In the genomic region with DNA sequence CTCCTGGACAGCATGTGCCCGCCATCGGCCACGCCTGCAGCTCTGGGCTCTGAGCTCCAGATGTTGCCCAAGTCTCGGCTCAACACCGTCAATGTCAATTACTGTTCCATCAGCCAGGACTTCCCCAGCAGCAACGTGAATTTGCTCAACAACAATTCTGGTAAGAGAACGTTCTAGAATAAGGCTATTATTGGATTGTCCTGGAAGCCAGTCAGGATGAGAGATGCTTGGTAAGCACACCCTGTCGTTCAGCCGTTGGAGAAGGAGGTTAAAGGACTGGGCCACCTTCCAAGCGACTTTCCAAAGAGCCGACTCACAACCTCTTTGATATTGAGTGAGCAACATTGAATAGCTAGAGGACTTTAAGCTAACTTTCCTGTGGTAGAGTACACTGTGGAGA, we compare ENCODE assay signal across 27 mouse cellular contexts. TPM values are rescaled to one million over a fixed set of nuclear protein-coding genes. Genes with fewer than 3 reads are reported as not detected.
DNase-seq lines count a peak whose midpoint lies in the region; ATAC-seq and TF ChIP-seq lines count a peak whose summit lies in the region.
"Had no signal": no experiment of that assay in that cellular context is flagged by ENCODE, and none has a peak within 500 bp of the region (broad histone marks: within the 10 kb centered on the region; RNA-seq: fewer than 3 reads in every experiment).

No protein-coding gene starts in this region.

- H3K9ac ChIP-seq in forebrain, embryonic 11.5 days (ENCODE audit: low read length): no peak overlapping the region
- no peak overlapping the region for H3K9ac ChIP-seq in forebrain, embryonic 12.5 days
- no peak overlapping the region for H3K9ac ChIP-seq in CH12.LX (ENCODE audit: insufficient read depth, low read depth)
- H3K9ac ChIP-seq in hindbrain, postnatal 0 days (replicated peaks; ENCODE audit: low read length): no peak overlapping the region
- H3K9ac ChIP-seq: embryonic facial prominence, embryonic 13.5 days; hindbrain, embryonic 13.5 days; midbrain, embryonic 15.5 days; neural tube, embryonic 13.5 days had no signal

- no peak for TF ChIP-seq POLR2A in CH12.LX (IDR thresholded peaks at IDR 0.05; ENCODE audit: low read depth, low read length)

- H3K36me3 ChIP-seq in forebrain, embryonic 11.5 days (ENCODE audit: control insufficient read depth, insufficient read depth, low read length): no peaks in the 10 kb centered on the region; the same call in 1 of the 2 replicates
- H3K36me3 ChIP-seq in forebrain, embryonic 12.5 days (replicated peaks): peaks cover 75% of the 10 kb centered on the region
- peaks cover 93% of the 10 kb centered on the region for H3K36me3 ChIP-seq in heart, embryonic 10.5 days
- H3K36me3 ChIP-seq in CH12.LX (replicated peaks in 1 of 2; ENCODE audit: control insufficient read depth in 1 of 2, insufficient read depth in 1 of 2, low read length in 1 of 2): peaks cover 84 to 92% of the 10 kb centered on the region in 2 experiments
- peaks cover 75% of the 10 kb centered on the region for H3K36me3 ChIP-seq in hindbrain, postnatal 0 days (ENCODE audit: insufficient read depth, low read length)

- H3K27ac ChIP-seq in forebrain, embryonic 11.5 days (ENCODE audit: low read depth, low read length): no peak overlapping the region
- H3K27ac ChIP-seq in forebrain, embryonic 12.5 days: no peak overlapping the region
- no peak overlapping the region for H3K27ac ChIP-seq in heart, embryonic 10.5 days
- no peak overlapping the region for H3K27ac ChIP-seq in CH12.LX (ENCODE audit: insufficient read depth, low read depth)
- no peak overlapping the region for H3K27ac ChIP-seq in hindbrain, postnatal 0 days
- H3K27ac ChIP-seq: embryonic facial prominence, embryonic 13.5 days; hindbrain, embryonic 13.5 days; left cerebral cortex, adult 2 months; macrophage; midbrain, embryonic 15.5 days; neural tube, embryonic 13.5 days had no signal

- TF ChIP-seq EP300 in CH12.LX (IDR thresholded peaks at IDR 0.05; ENCODE audit: low read length): no peak

- no peak overlapping the region for H3K4me2 ChIP-seq in forebrain, embryonic 11.5 days (ENCODE audit: low read depth, low read length, severe bottlenecking)
- H3K4me2 ChIP-seq in forebrain, embryonic 12.5 days: no peak overlapping the region
- no peak overlapping the region for H3K4me2 ChIP-seq in CH12.LX (ENCODE audit: insufficient read depth, low read depth, poor library complexity, severe bottlenecking)
- H3K4me2 ChIP-seq in hindbrain, postnatal 0 days (ENCODE audit: low read depth, low read length): no peak overlapping the region
- H3K4me2 ChIP-seq: embryonic facial prominence, embryonic 13.5 days; hindbrain, embryonic 13.5 days; midbrain, embryonic 15.5 days; neural tube, embryonic 13.5 days had no signal

- DNase-seq in forebrain, embryonic 11.5 days (ENCODE audit: low spot score): peak; percentile 23
- peak; percentile 65 for DNase-seq in heart, adult 8-10 months (ENCODE audit: low spot score)
- no peak for DNase-seq in heart, embryonic 10.5 days (ENCODE audit: low spot score)
- DNase-seq in CH12.LX (ENCODE audit: extremely low read depth): no peak
- peak; percentile 24 to 38 for DNase-seq in heart, postnatal 36 days
- no peak for DNase-seq in hindbrain, postnatal 0 days (ENCODE audit: low spot score)
- no peak for DNase-seq in thymus, postnatal 10 days (ENCODE audit: low spot score in 2 of 2)
- DNase-seq: adrenal gland, postnatal 25 days; cerebellum, adult 8-10 months; cerebellum, postnatal 36 days; embryo, embryonic 11 days; gastrocnemius, postnatal 25 days; kidney, adult 2 months; kidney, postnatal 10 days; left cerebral cortex, postnatal 4 days; right cerebral cortex, postnatal 4 days; thymus, adult 2 months had no signal

- no peaks in the 10 kb centered on the region for H3K9me3 ChIP-seq in forebrain, embryonic 11.5 days (ENCODE audit: control insufficient read depth, low read length)
- H3K9me3 ChIP-seq in forebrain, embryonic 12.5 days: no peaks in the 10 kb centered on the region
- H3K9me3 ChIP-seq in heart, embryonic 10.5 days: no peaks in the 10 kb centered on the region
- H3K9me3 ChIP-seq in CH12.LX (replicated peaks; ENCODE audit: low read length): peaks cover 18% of the 10 kb centered on the region
- no peaks in the 10 kb centered on the region for H3K9me3 ChIP-seq in hindbrain, postnatal 0 days (ENCODE audit: low read length)
- H3K9me3 ChIP-seq: embryonic facial prominence, embryonic 13.5 days; hindbrain, embryonic 13.5 days; midbrain, embryonic 15.5 days; neural tube, embryonic 13.5 days had no signal

- no peaks in the 10 kb centered on the region for H3K27me3 ChIP-seq in forebrain, embryonic 11.5 days (ENCODE audit: control insufficient read depth, insufficient read depth, low read length)
- no peaks in the 10 kb centered on the region for H3K27me3 ChIP-seq in forebrain, embryonic 12.5 days
- no peaks in the 10 kb centered on the region for H3K27me3 ChIP-seq in heart, embryonic 10.5 days (ENCODE audit: insufficient read depth, poor library complexity, severe bottlenecking)
- H3K27me3 ChIP-seq in CH12.LX (replicated peaks): no peaks in the 10 kb centered on the region
- H3K27me3 ChIP-seq in hindbrain, postnatal 0 days (ENCODE audit: insufficient read depth, low read length): no peaks in the 10 kb centered on the region
- H3K27me3 ChIP-seq: embryonic facial prominence, embryonic 13.5 days; hindbrain, embryonic 13.5 days; midbrain, embryonic 15.5 days; neural tube, embryonic 13.5 days had no signal

- H3K4me3 ChIP-seq in forebrain, embryonic 11.5 days (ENCODE audit: low read depth, low read length): no peak overlapping the region
- no peak overlapping the region for H3K4me3 ChIP-seq in forebrain, embryonic 12.5 days (replicated peaks)
- H3K4me3 ChIP-seq in heart, embryonic 10.5 days: no peak overlapping the region
- H3K4me3 ChIP-seq in CH12.LX (replicated peaks in 1 of 3; ENCODE audit: low read depth in 2 of 3, low read length in 2 of 3, poor library complexity in 1 of 3): no peak overlapping the region
- no peak overlapping the region for H3K4me3 ChIP-seq in hindbrain, postnatal 0 days (ENCODE audit: low read length)
- H3K4me3 ChIP-seq: embryonic facial prominence, embryonic 13.5 days; erythroblast, embryonic 14.5 days; hindbrain, embryonic 13.5 days; left cerebral cortex, adult 2 months; midbrain, embryonic 15.5 days; neural tube, embryonic 13.5 days had no signal

- in situ Hi-C loops in CH12.LX (cut with MboI; ENCODE audit: low pct_ligation_motif_present, low pct_unique_long_range_greater_than_20kb, low sequenced_read_pairs): no loop called here

- TF ChIP-seq RAD21 in CH12.LX (IDR thresholded peaks at IDR 0.05; ENCODE audit: low read depth, low read length): no peak

- 95% methylated on average over 11 of the region's 11 CpGs for WGBS in forebrain, embryonic 11.5 days
- WGBS in forebrain, embryonic 12.5 days: 93% methylated on average over 11 of the region's 11 CpGs
- WGBS in heart, embryonic 10.5 days: 93% methylated on average over 11 of the region's 11 CpGs
- WGBS in hindbrain, postnatal 0 days: 91% methylated on average over 11 of the region's 11 CpGs

- no peaks in the 10 kb centered on the region for H3K4me1 ChIP-seq in forebrain, embryonic 11.5 days (replicated peaks; ENCODE audit: control insufficient read depth, insufficient read depth, low read length)
- no peaks in the 10 kb centered on the region for H3K4me1 ChIP-seq in forebrain, embryonic 12.5 days
- H3K4me1 ChIP-seq in heart, embryonic 10.5 days: no peaks in the 10 kb centered on the region
- H3K4me1 ChIP-seq in CH12.LX (ENCODE audit: control insufficient read depth in 1 of 2, insufficient read depth in 2 of 2): peaks cover 0 to 13% of the 10 kb centered on the region in 2 experiments; a peak in 2 of 4 replicates
- H3K4me1 ChIP-seq in hindbrain, postnatal 0 days (ENCODE audit: insufficient read depth, low read length): no peaks in the 10 kb centered on the region
- H3K4me1 ChIP-seq: hindbrain, embryonic 13.5 days; midbrain, embryonic 15.5 days; neural tube, embryonic 13.5 days had no signal

- intact Hi-C loops in heart, postnatal 36 days (cut with DNase I): no loop called here

- dilution Hi-C loops in CH12.LX (cut with MboI; ENCODE audit: extremely low pct_ligation_motif_present, extremely low pct_unique_long_range_greater_than_20kb, low sequenced_read_pairs): no loop called here

- TF ChIP-seq CTCF in CH12.LX (conservative IDR thresholded peaks at IDR 0.05 in 1 of 2, IDR thresholded peaks at IDR 0.05 in 1 of 2; ENCODE audit: low read depth in 2 of 2, low read length in 2 of 2): no peak
- no peak for TF ChIP-seq CTCF in hindbrain, postnatal 0 days (IDR thresholded peaks at IDR 0.05; ENCODE audit: low read depth)

- no peak for ATAC-seq in forebrain, embryonic 11.5 days (replicated peaks; ENCODE audit: low FRiP score)
- ATAC-seq in forebrain, embryonic 12.5 days (ENCODE audit: low FRiP score): no peak
- no peak for ATAC-seq in hindbrain, postnatal 0 days
- ATAC-seq: forebrain, embryonic 14.5 days; inflammation-experienced regulatory T-cells, adult 6 months; midbrain, embryonic 15.5 days had no signal

- peaks cover 6% of the 10 kb centered on the region; the same call in 1 of the 2 replicates for H3K79me2 ChIP-seq in CH12.LX (replicated peaks; ENCODE audit: control insufficient read depth, extremely low read depth, insufficient read depth, poor library complexity, severe bottlenecking)

TF ChIP-seq in CH12.LX, 34 proteins besides CTCF, POLR2A, EP300 and RAD21:
- TF ChIP-seq MAX (IDR thresholded peaks at IDR 0.05; ENCODE audit: low read length): no peak
- peak; percentile 41; the same call in 1 of the 2 replicates for TF ChIP-seq POLR2AphosphoS2 (IDR thresholded peaks at IDR 0.05; ENCODE audit: low read depth, low read length)

RNA-seq across cellular contexts. Expression of a gene that starts 13.2 kb away (rescaled TPM):
- polyA plus RNA-seq in forebrain, embryonic 11.5 days (2014; fragmentation: Nextera tagmentation; extraction: Ambion mirVana): 15.6 and 16.1 TPM in 2 replicates
- polyA plus RNA-seq in forebrain, embryonic 12.5 days (2016; fragmentation: Nextera tagmentation; extraction: Ambion mirVana): 15.4 and 17.2 TPM in 2 replicates
- total RNA-seq in heart, adult 8-10 months (2022): 10 to 100 TPM; 59.7 to 95.7 (median 76.1) TPM
- 38.5 and 41.0 TPM in 2 replicates for polyA plus RNA-seq in heart, embryonic 10.5 days (2016; fragmentation: Nextera tagmentation; extraction: Ambion mirVana)
- total RNA-seq in CH12.LX (2012; rRNA removed) (38.9 and 51.2 TPM in 2 replicates), CH12.LX (2014; rRNA removed) (42.0 and 43.0 TPM in 2 replicates)
- polyA plus RNA-seq in CH12.LX (2012; ENCODE audit: insufficient read length, low read depth): 38.2 and 43.2 TPM in 2 replicates
- 100 to 1,000 TPM in 1 of 2 experiments, 10 to 100 TPM in 1; 78.2 to 109 TPM for total RNA-seq in heart, postnatal 36 days (2021)
- 22.9 and 24.2 TPM in 2 replicates for total RNA-seq in hindbrain, postnatal 0 days (2014; rRNA removed)
- polyA plus RNA-seq in hindbrain, postnatal 0 days (2015; fragmentation: Nextera tagmentation; extraction: Ambion mirVana): 15.1 and 15.8 TPM in 2 replicates

Comparison
In these comparisons a context has a peak if more than half of its experiments do, and no peak if none do; other contexts are left out.
1. DNase-seq: peak in forebrain, embryonic 11.5 days (single experiment), heart, adult 8-10 months (single experiment) and heart, postnatal 36 days (2 of 2); none in heart, embryonic 10.5 days (single experiment), CH12.LX (single experiment), hindbrain, postnatal 0 days (single experiment) and thymus, postnatal 10 days (0 of 2).